Comparison of ENCODE assay signal across 9 mouse cellular contexts in the genomic region with DNA sequence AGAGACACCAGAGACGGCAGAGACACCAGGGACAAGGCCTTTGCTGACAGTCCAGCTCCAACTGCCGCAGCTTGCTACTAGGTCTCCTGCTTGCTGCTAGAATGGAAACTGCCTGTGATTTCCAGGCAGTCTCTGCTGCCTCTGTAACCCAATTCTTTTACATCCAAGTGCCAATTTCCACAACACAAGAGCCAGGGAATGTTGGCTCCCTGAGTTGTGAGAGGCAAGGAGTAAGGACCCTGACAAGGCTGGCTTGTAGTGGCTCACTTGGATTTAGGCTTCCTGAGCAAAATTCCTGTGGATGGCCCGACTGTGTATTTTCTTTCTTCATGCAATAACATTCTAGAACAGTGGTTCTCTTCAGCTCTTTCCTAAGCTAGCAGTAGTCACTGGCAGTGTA.
DNase-seq lines count a peak whose midpoint lies in the region; ATAC-seq lines count a peak whose summit lies in the region.
"Had no signal": no experiment of that assay in that cellular context is flagged by ENCODE, and none has a peak within 500 bp of the region (broad histone marks: within the 10 kb centered on the region; RNA-seq: fewer than 3 reads in every experiment).

No protein-coding gene starts in this region.

- H3K4me2 ChIP-seq in heart, embryonic 12.5 days = no peak overlapping the region

- no peaks in the 10 kb centered on the region for H3K9me3 ChIP-seq in heart, embryonic 12.5 days (replicated peaks)

- no peaks in the 10 kb centered on the region for H3K4me1 ChIP-seq in heart, embryonic 12.5 days (replicated peaks)

- no peak overlapping the region for H3K27ac ChIP-seq in heart, embryonic 12.5 days (ENCODE audit: poor library complexity, severe bottlenecking)

- H3K4me3 ChIP-seq in heart, embryonic 12.5 days = no peak overlapping the region

- DNase-seq in heart, adult 8-10 months (ENCODE audit: low spot score) = peak; percentile 6
- DNase-seq in right cerebral cortex, postnatal 10 days (ENCODE audit: low spot score in 2 of 2) = peak; percentile 31 to 47
- no peak for DNase-seq in right cerebral cortex, postnatal 25 days
- peak; percentile 29 for DNase-seq in gastrocnemius, postnatal 25 days
- DNase-seq in spleen, adult 12 weeks (ENCODE audit: low spot score) = no peak
- DNase-seq in thymus, postnatal 10 days (ENCODE audit: low spot score in 2 of 2) = no peak
- DNase-seq: kidney, adult 9 months had no signal

- H3K36me3 ChIP-seq in heart, embryonic 12.5 days = no peaks in the 10 kb centered on the region

- H3K27me3 ChIP-seq in heart, embryonic 12.5 days (replicated peaks) = no peaks in the 10 kb centered on the region
- H3K27me3 ChIP-seq: CH12.LX had no signal

- H3K9ac ChIP-seq in heart, embryonic 12.5 days = no peak overlapping the region

- ATAC-seq in heart, embryonic 12.5 days (ENCODE audit: insufficient number of reproducible peaks, low FRiP score) = no peak

- 71% methylated on average over 3 of the region's 3 CpGs for WGBS in heart, embryonic 12.5 days

Comparison
In these comparisons a context has a peak if more than half of its experiments do, and no peak if none do; other contexts are left out.
1. DNase-seq: peak in heart, adult 8-10 months (single experiment), right cerebral cortex, postnatal 10 days (2 of 2) and gastrocnemius, postnatal 25 days (single experiment); none in right cerebral cortex, postnatal 25 days (single experiment), spleen, adult 12 weeks (single experiment) and thymus, postnatal 10 days (0 of 2).